In genomic region chr11:90623477-90623876, GRCm38 (mm10) we compare ENCODE assay signal across 8 mouse cellular contexts. TPM values are rescaled to one million over a fixed set of nuclear protein-coding genes. Genes with fewer than 3 reads are reported as not detected.
DNase-seq lines count a peak whose midpoint lies in the region; ATAC-seq and TF ChIP-seq lines count a peak whose summit lies in the region.

No protein-coding gene starts in this region.

- no peak overlapping the region for H3K4me3 ChIP-seq in G1E (ENCODE audit: low read depth, low read length)
- H3K4me3 ChIP-seq in liver, postnatal 0 days (ENCODE audit: low read depth, low read length) = no peak overlapping the region

- TF ChIP-seq CTCF in G1E (IDR thresholded peaks at IDR 0.05; ENCODE audit: low read depth, low read length) = peak; percentile 42
- TF ChIP-seq CTCF in liver, postnatal 0 days (IDR thresholded peaks at IDR 0.05; ENCODE audit: low read depth) = peak; percentile 75

- peaks cover 15% of the 10 kb centered on the region for H3K36me3 ChIP-seq in G1E (replicated peaks)
- H3K36me3 ChIP-seq in liver, postnatal 0 days (replicated peaks; ENCODE audit: insufficient read depth, low read length) = no peaks in the 10 kb centered on the region

- no peaks in the 10 kb centered on the region for H3K9me3 ChIP-seq in G1E (replicated peaks)
- no peaks in the 10 kb centered on the region for H3K9me3 ChIP-seq in liver, postnatal 0 days (ENCODE audit: low read length)

- no peaks in the 10 kb centered on the region for H3K27me3 ChIP-seq in G1E (ENCODE audit: insufficient read depth, low read length)
- H3K27me3 ChIP-seq in liver, postnatal 0 days (ENCODE audit: insufficient read depth, low read length) = no peaks in the 10 kb centered on the region

- 44% methylated on average over 6 of the region's 6 CpGs for WGBS in liver, postnatal 0 days (ENCODE audit: insufficient replicate concordance)

- ATAC-seq in G1E (ENCODE audit: extremely low read depth, insufficient number of reproducible peaks, low FRiP score, poor library complexity, severe bottlenecking) = no peak
- ATAC-seq in liver, postnatal 0 days = no peak

- no peak overlapping the region for H3K27ac ChIP-seq in liver, postnatal 0 days (ENCODE audit: low read depth)

- no peak overlapping the region for H3K9ac ChIP-seq in liver, postnatal 0 days (replicated peaks)

- TF ChIP-seq EP300 in liver, postnatal 0 days (IDR thresholded peaks at IDR 0.05; ENCODE audit: low read depth) = no peak

- H3K4me2 ChIP-seq in liver, postnatal 0 days (ENCODE audit: low read depth, low read length) = no peak overlapping the region

- peaks cover 4% of the 10 kb centered on the region for H3K4me1 ChIP-seq in G1E (ENCODE audit: insufficient read depth, low read depth, low read length)
- no peaks in the 10 kb centered on the region for H3K4me1 ChIP-seq in liver, postnatal 0 days (ENCODE audit: insufficient read depth)

- DNase-seq in adrenal gland, postnatal 25 days = peak; percentile 3
- DNase-seq in adrenal gland, adult 8-10 months = no peak
- peak; percentile 68 for DNase-seq in layer of hippocampus, adult 11-12 months (ENCODE audit: low spot score)
- no peak for DNase-seq in layer of hippocampus, postnatal 36 days
- no peak for DNase-seq in G1E (ENCODE audit: low spot score)
- DNase-seq in embryo, embryonic 11.5 days (ENCODE audit: low read depth, low spot score) = peak; percentile 26
- DNase-seq in liver, postnatal 0 days = no peak
- peak; percentile 33 for DNase-seq in thymus, postnatal 25 days

RNA-seq across cellular contexts. Expression of gene Stxbp4, which starts 14.4 kb away (rescaled TPM):
- 11.8 and 12.9 TPM in 2 replicates for total RNA-seq in adrenal gland, postnatal 25 days (2021)
- 10 to 100 TPM; 12.1 to 20.6 (median 16.2) TPM for total RNA-seq in adrenal gland, adult 8-10 months (2022)
- total RNA-seq in layer of hippocampus, postnatal 36 days (2021) = 10 to 100 TPM; 14.6 to 15.1 TPM
- 23.5 and 25.2 TPM in 2 replicates for total RNA-seq in G1E (2014; fragmentation: Nextera tagmentation)
- total RNA-seq in G1E (2017) = 6.2 and 8.2 TPM in 2 replicates
- polyA plus RNA-seq in G1E (2012) = 0.22 and 0.28 TPM in 2 replicates
- 1.3 and 1.9 TPM in 2 replicates for polyA plus RNA-seq in liver, postnatal 0 days (2015; fragmentation: Nextera tagmentation; extraction: Ambion mirVana)

RNA-seq across cellular contexts. Expression of gene Cox11, which starts 14.5 kb away (rescaled TPM):
- 21.4 and 25.7 TPM in 2 replicates for total RNA-seq in adrenal gland, postnatal 25 days (2021)
- 10 to 100 TPM; 15.9 to 22.4 (median 17.8) TPM for total RNA-seq in adrenal gland, adult 8-10 months (2022)
- 10 to 100 TPM; 25.5 to 27.5 TPM for total RNA-seq in layer of hippocampus, postnatal 36 days (2021)
- total RNA-seq in G1E (2014; fragmentation: Nextera tagmentation) = 18.3 and 22.7 TPM in 2 replicates
- 19.2 and 26.9 TPM in 2 replicates for total RNA-seq in G1E (2017)
- 11.6 and 15.6 TPM in 2 replicates for polyA plus RNA-seq in G1E (2012)
- polyA plus RNA-seq in liver, postnatal 0 days (2015; fragmentation: Nextera tagmentation; extraction: Ambion mirVana) = 16.3 and 22.5 TPM in 2 replicates

Comparison
In these comparisons a context has a peak if more than half of its experiments do, and no peak if none do; other contexts are left out.
1. DNase-seq: peak in adrenal gland, postnatal 25 days (single experiment), layer of hippocampus, adult 11-12 months (single experiment), embryo, embryonic 11.5 days (single experiment) and thymus, postnatal 25 days (single experiment); none in adrenal gland, adult 8-10 months (single experiment), layer of hippocampus, postnatal 36 days (0 of 2), G1E (single experiment) and liver, postnatal 0 days (single experiment).